Comparison of ENCODE assay signal across 1 mouse cellular context in genomic region chr10:128209311-128210009, GRCm38 (mm10).
A peak's percentile ranks its signal among the peaks of the same experiment; 100 is the strongest.
TF ChIP-seq lines count a peak whose summit lies in the region.

No protein-coding gene starts in this region.

TF ChIP-seq in CH12.LX, 34 proteins besides CTCF, POLR2A, EP300 and RAD21:
- TF ChIP-seq USF2 (conservative IDR thresholded peaks at IDR 0.05; ENCODE audit: low read depth, low read length) (no peak), CHD2 (IDR thresholded peaks at IDR 0.05; ENCODE audit: low read length) (no peak), JUN (IDR thresholded peaks at IDR 0.05; ENCODE audit: insufficient read depth, low read depth, low read length) (no peak), E2F4 (IDR thresholded peaks at IDR 0.05; ENCODE audit: insufficient replicate concordance, low read depth, low read length) (no peak), TBP (conservative IDR thresholded peaks at IDR 0.05; ENCODE audit: low read depth, low read length) (no peak), USF1 (IDR thresholded peaks at IDR 0.05; ENCODE audit: low read depth, low read length) (no peak), ELF1 (IDR thresholded peaks at IDR 0.05; ENCODE audit: low read depth, low read length) (no peak), MXI1 (IDR thresholded peaks at IDR 0.05; ENCODE audit: low read depth, low read length) (peak; percentile 78), ZKSCAN1 (IDR thresholded peaks at IDR 0.05; ENCODE audit: borderline replicate concordance, low read depth, low read length) (no peak), CHD1 (IDR thresholded peaks at IDR 0.05; ENCODE audit: low read depth, low read length) (no peak), ZNF384 (IDR thresholded peaks at IDR 0.05; ENCODE audit: low read depth, low read length) (no peak), MEF2A (IDR thresholded peaks at IDR 0.05; ENCODE audit: borderline replicate concordance, low read depth, low read length) (peak; percentile 86), MYC (IDR thresholded peaks at IDR 0.05; ENCODE audit: low read depth, low read length) (peak; percentile 86), GABPA (IDR thresholded peaks at IDR 0.05; ENCODE audit: insufficient replicate concordance, low read depth, low read length) (no peak), ETS1 (conservative IDR thresholded peaks at IDR 0.05; ENCODE audit: low read depth, low read length) (peak; percentile 50; the same call in 1 of the 2 replicates), POLR2AphosphoS2 (IDR thresholded peaks at IDR 0.05; ENCODE audit: low read depth, low read length) (no peak), JUND (conservative IDR thresholded peaks at IDR 0.05; ENCODE audit: low read depth, low read length) (no peak), MAX (IDR thresholded peaks at IDR 0.05; ENCODE audit: low read length) (peak; percentile 78), SIN3A (IDR thresholded peaks at IDR 0.05; ENCODE audit: low read length) (peak; percentile 64; the same call in 1 of the 2 replicates), ZC3H11A (IDR thresholded peaks at IDR 0.05; ENCODE audit: low read depth, low read length) (no peak), BHLHE40 (IDR thresholded peaks at IDR 0.05; ENCODE audit: low read depth, low read length) (peak; percentile 69), UBTF (IDR thresholded peaks at IDR 0.05; ENCODE audit: low read depth, low read length) (no peak), HCFC1 (IDR thresholded peaks at IDR 0.05; ENCODE audit: low read depth, low read length) (peak; percentile 13; the same call in 1 of the 2 replicates), NRF1 (IDR thresholded peaks at IDR 0.05; ENCODE audit: low read depth, low read length) (no peak), TCF12 (IDR thresholded peaks at IDR 0.05; ENCODE audit: low read depth, low read length) (0 out of 2 replicates have a peak, but pooled peaks have one; percentile 33), RCOR1 (conservative IDR thresholded peaks at IDR 0.05; ENCODE audit: low read depth, low read length) (no peak)
